24 mouse cellular contexts compared by ENCODE assay signal in the genomic region with DNA sequence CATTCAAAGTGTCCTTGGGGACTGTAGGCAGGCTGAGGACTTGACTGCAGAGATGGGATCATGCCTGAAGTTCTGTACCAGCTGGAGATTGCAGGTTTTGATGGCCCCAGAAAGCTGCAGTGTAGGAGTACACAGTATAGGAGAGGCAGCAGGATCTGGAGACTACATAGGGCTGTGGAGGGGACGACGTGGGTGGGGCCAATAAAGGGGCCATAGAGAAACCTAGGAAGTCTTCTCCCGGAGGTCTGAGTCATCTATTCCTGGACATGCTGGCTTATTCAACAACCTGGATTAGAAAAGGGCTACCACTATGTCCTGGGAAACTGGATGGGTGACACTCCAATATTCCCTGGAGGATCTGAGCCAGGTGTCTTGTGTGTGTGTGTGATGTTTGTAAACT. TPM values are rescaled to one million over a fixed set of nuclear protein-coding genes. Genes with fewer than 3 reads are reported as not detected.
"Had no signal": no experiment of that assay in that cellular context is flagged by ENCODE, and none has a peak within 500 bp of the region (broad histone marks: within the 10 kb centered on the region; RNA-seq: fewer than 3 reads in every experiment).

No protein-coding gene starts in this region.

- H3K9ac ChIP-seq: limb, embryonic 15.5 days; liver, embryonic 14.5 days; lung, embryonic 15.5 days had no signal

- H3K4me3 ChIP-seq: layer of hippocampus, adult 2 months; limb, embryonic 15.5 days; lung, embryonic 15.5 days; megakaryocyte, embryonic 14.5 days; midbrain, embryonic 10.5 days had no signal

- DNase-seq: kidney, adult 2 months; kidney, postnatal 25 days; layer of hippocampus, adult 9-11 months; lung, adult 18-20 months; lung, postnatal 10 days; lung, postnatal 36 days; thymus, adult 18-20 months; thymus, postnatal 36 days had no signal

- H3K9me3 ChIP-seq: limb, embryonic 15.5 days; lung, embryonic 15.5 days; megakaryocyte, embryonic 14.5 days; midbrain, embryonic 10.5 days had no signal

- H3K27ac ChIP-seq: kidney, postnatal 0 days; layer of hippocampus, adult 2 months; limb, embryonic 15.5 days; liver, embryonic 14.5 days; lung, embryonic 15.5 days; midbrain, embryonic 10.5 days had no signal

- H3K4me2 ChIP-seq: limb, embryonic 15.5 days; lung, embryonic 15.5 days had no signal

- ATAC-seq: intestine, postnatal 0 days; midbrain, embryonic 16.5 days had no signal

RNA-seq across cellular contexts. Expression of a gene that starts 3.4 kb away (rescaled TPM):
- polyA plus RNA-seq: large intestine, adult 2 months; neural tube, embryonic 11.5 days; small intestine, adult 2 months; spleen, adult 2 months had no signal

RNA-seq across cellular contexts. Expression of a gene that starts 11.0 kb away (rescaled TPM):
- total RNA-seq: left cerebral cortex, postnatal 25 days had no signal
- polyA plus RNA-seq: intestine, postnatal 0 days; large intestine, adult 2 months; midbrain, embryonic 10.5 days; neural tube, embryonic 14.5 days; small intestine, adult 2 months; urinary bladder, adult 2 months had no signal
